Mouse (Mus musculus) layer of hippocampus, adult 11-12 months (tissue): ENCODE data around the gene Tshz2.

ENCODE experiments used
- DNase-seq: peaks from one replicate; pipeline ENCODE4 v3.0.0; 2022; ENCODE audit warnings: low spot score

Gene Tshz2

GRCm38 (mm10) chr2:170009729-170010128 is 376.9 kb downstream of the Tshz2 start:
- DNase-seq, result no peak

GRCm38 (mm10) chr2:170011858-170012257 is 379.0 kb downstream of the Tshz2 start:
- DNase-seq, result no peak

- DNase-seq, result no peak
Measured at GRCm38 (mm10) chr2:170017302-170017701, 384.5 kb downstream of the Tshz2 start.

- DNase-seq, result no peak
Measured at GRCm38 (mm10) chr2:170017926-170018325, 385.1 kb downstream of the Tshz2 start.

- no peak for DNase-seq
Measured at GRCm38 (mm10) chr2:170022953-170023352, 390.1 kb downstream of the Tshz2 start.

- no peak for DNase-seq
Measured at GRCm38 (mm10) chr2:170023741-170024140, 390.9 kb downstream of the Tshz2 start.

- no peak for DNase-seq
Measured at GRCm38 (mm10) chr2:170024939-170025338, 392.1 kb downstream of the Tshz2 start.

- no peak for DNase-seq
Measured at GRCm38 (mm10) chr2:170025896-170026295, 393.1 kb downstream of the Tshz2 start.

GRCm38 (mm10) chr2:170027837-170028236 is 395.0 kb downstream of the Tshz2 start:
- DNase-seq, result no peak

GRCm38 (mm10) chr2:170028488-170029303 is 395.9 kb downstream of the Tshz2 start:
- no peak for DNase-seq

- DNase-seq, result no peak
Measured at GRCm38 (mm10) chr2:170029304-170029856, 396.6 kb downstream of the Tshz2 start.

GRCm38 (mm10) chr2:170031226-170031625 is 398.4 kb downstream of the Tshz2 start:
- DNase-seq, result no peak

GRCm38 (mm10) chr2:170031872-170032271 is 399.1 kb downstream of the Tshz2 start:
- no peak for DNase-seq

- DNase-seq, result no peak
Measured at GRCm38 (mm10) chr2:170033219-170033618, 400.4 kb downstream of the Tshz2 start.

GRCm38 (mm10) chr2:170034794-170035193 is 402.0 kb downstream of the Tshz2 start:
- no peak for DNase-seq

- no peak for DNase-seq
Measured at GRCm38 (mm10) chr2:170036791-170037241, 404.0 kb downstream of the Tshz2 start.

- no peak for DNase-seq
Measured at GRCm38 (mm10) chr2:170037346-170037745, 404.5 kb downstream of the Tshz2 start.

- no peak for DNase-seq
Measured at GRCm38 (mm10) chr2:170039772-170040171, 407.0 kb downstream of the Tshz2 start.

GRCm38 (mm10) chr2:170041101-170041500 is 408.3 kb downstream of the Tshz2 start:
- no peak for DNase-seq

- no peak for DNase-seq
Measured at GRCm38 (mm10) chr2:170042471-170043213, 409.8 kb downstream of the Tshz2 start.

- no peak for DNase-seq
Measured at GRCm38 (mm10) chr2:170043290-170043689, 410.5 kb downstream of the Tshz2 start.

GRCm38 (mm10) chr2:170045896-170046295 is 413.1 kb downstream of the Tshz2 start:
- no peak for DNase-seq
